7 mouse cellular contexts compared by ENCODE assay signal in the genomic region with DNA sequence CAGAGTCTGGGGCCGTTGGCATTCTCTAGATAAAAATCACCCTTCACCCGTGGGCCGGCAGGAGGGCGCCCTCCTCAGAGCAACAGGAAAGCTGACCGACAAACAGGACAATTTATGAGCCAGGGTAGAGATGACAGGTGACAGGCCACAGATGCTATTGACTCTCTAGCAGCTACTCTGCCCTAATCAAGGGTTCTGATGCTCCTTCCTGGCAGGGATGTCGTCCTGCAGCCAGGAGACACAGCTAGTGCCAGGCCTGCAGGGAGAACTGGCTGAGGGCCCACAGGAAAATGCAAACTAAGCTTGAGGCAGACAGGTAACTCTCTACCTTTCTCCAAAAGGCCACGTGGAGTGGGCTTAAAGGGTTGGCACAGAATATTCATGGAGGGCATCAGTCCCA. TPM values are rescaled to one million over a fixed set of nuclear protein-coding genes. Genes with fewer than 3 reads are reported as not detected.
A peak's percentile ranks its signal among the peaks of the same experiment; 100 is the strongest.
DNase-seq lines count a peak whose midpoint lies in the region; ATAC-seq lines count a peak whose summit lies in the region.

No protein-coding gene starts in this region.

- peaks cover 31% of the 10 kb centered on the region for H3K36me3 ChIP-seq in megakaryocyte, embryonic 14.5 days (replicated peaks; ENCODE audit: low read length)
- H3K36me3 ChIP-seq in hindbrain, embryonic 16.5 days (ENCODE audit: control insufficient read depth, insufficient read depth, low read length): peaks cover under 1% of the 10 kb centered on the region
- peaks cover 8% of the 10 kb centered on the region; the same call in 1 of the 2 replicates for H3K36me3 ChIP-seq in neural tube, embryonic 12.5 days

- H3K9me3 ChIP-seq in megakaryocyte, embryonic 14.5 days: no peaks in the 10 kb centered on the region
- H3K9me3 ChIP-seq in hindbrain, embryonic 16.5 days (ENCODE audit: control insufficient read depth, low read length): no peaks in the 10 kb centered on the region
- no peaks in the 10 kb centered on the region for H3K9me3 ChIP-seq in neural tube, embryonic 12.5 days

- peak overlapping the region; percentile 77 for H3K27ac ChIP-seq in hindbrain, embryonic 16.5 days (ENCODE audit: low read depth, low read length)
- no peak overlapping the region for H3K27ac ChIP-seq in neural tube, embryonic 12.5 days

- peaks cover 25% of the 10 kb centered on the region for H3K27me3 ChIP-seq in megakaryocyte, embryonic 14.5 days (replicated peaks)
- H3K27me3 ChIP-seq in hindbrain, embryonic 16.5 days (replicated peaks; ENCODE audit: control insufficient read depth, insufficient read depth, low read length): 0 out of 2 replicates have a peak, but pooled peaks cover 2% of the 10 kb centered on the region
- peaks cover 18% of the 10 kb centered on the region for H3K27me3 ChIP-seq in neural tube, embryonic 12.5 days (replicated peaks)

- DNase-seq in cerebellum, postnatal 10 days: peak; percentile 77 to 80
- DNase-seq in thymus, postnatal 0 days (ENCODE audit: low spot score): no peak
- DNase-seq in spleen, postnatal 36 days (ENCODE audit: low spot score in 2 of 2): no peak

- no peak for ATAC-seq in megakaryocyte, adult 5-6 weeks (ENCODE audit: poor library complexity, severe bottlenecking)
- ATAC-seq in hindbrain, embryonic 16.5 days: no peak
- ATAC-seq in neural tube, embryonic 12.5 days (ENCODE audit: low FRiP score, low read depth): no peak

- peak overlapping the region; percentile 97 for H3K4me3 ChIP-seq in megakaryocyte, embryonic 14.5 days (replicated peaks)
- peak overlapping the region; percentile 60 for H3K4me3 ChIP-seq in hindbrain, embryonic 16.5 days (ENCODE audit: low read length)
- peak overlapping the region; percentile 66 for H3K4me3 ChIP-seq in neural tube, embryonic 12.5 days

- WGBS in hindbrain, embryonic 16.5 days: 33% methylated on average over 7 of the region's 7 CpGs
- WGBS in neural tube, embryonic 12.5 days: 25% methylated on average over 7 of the region's 7 CpGs

- H3K4me2 ChIP-seq in hindbrain, embryonic 16.5 days (ENCODE audit: low read length): peak overlapping the region; percentile 80
- peak overlapping the region; percentile 93 for H3K4me2 ChIP-seq in neural tube, embryonic 12.5 days (replicated peaks)

- H3K4me1 ChIP-seq in megakaryocyte, embryonic 14.5 days: peaks cover 89% of the 10 kb centered on the region
- peaks cover 31% of the 10 kb centered on the region for H3K4me1 ChIP-seq in hindbrain, embryonic 16.5 days (ENCODE audit: control insufficient read depth, insufficient read depth, low read depth, low read length)
- H3K4me1 ChIP-seq in neural tube, embryonic 12.5 days: peaks cover 41% of the 10 kb centered on the region

- peak overlapping the region; percentile 76 for H3K9ac ChIP-seq in hindbrain, embryonic 16.5 days (ENCODE audit: low read depth, low read length)
- H3K9ac ChIP-seq in neural tube, embryonic 12.5 days: peak overlapping the region; percentile 77

RNA-seq across cellular contexts. Expression of a gene that starts 5.0 kb away (rescaled TPM):
- polyA plus RNA-seq in megakaryocyte, embryonic 14.5 days (2012; ENCODE audit: insufficient read depth, low replicate concordance): 281 and 443 TPM in 2 replicates
- total RNA-seq in megakaryocyte, adult 5-6 weeks (2015): 7.8 and 12.0 TPM in 2 replicates
- total RNA-seq in megakaryocyte, adult 5-6 weeks (2017): 9.0 and 11.6 TPM in 2 replicates
- polyA plus RNA-seq in hindbrain, embryonic 16.5 days (2015; fragmentation: Nextera tagmentation; extraction: Ambion mirVana): 71.5 and 80.7 TPM in 2 replicates
- 65.0 and 69.5 TPM in 2 replicates for polyA plus RNA-seq in neural tube, embryonic 12.5 days (2016; fragmentation: Nextera tagmentation; extraction: Ambion mirVana)
- polyA plus RNA-seq in thymus, postnatal 0 days (2015; fragmentation: Nextera tagmentation; extraction: Ambion mirVana): 138 and 141 TPM in 2 replicates

RNA-seq across cellular contexts. Expression of a gene that starts 31.8 kb away (rescaled TPM):
- 36.9 and 51.1 TPM in 2 replicates for polyA plus RNA-seq in megakaryocyte, embryonic 14.5 days (2012; ENCODE audit: insufficient read depth, low replicate concordance)
- total RNA-seq in megakaryocyte, adult 5-6 weeks (2015): not detected in 2 replicates
- total RNA-seq in megakaryocyte, adult 5-6 weeks (2017): not detected in 2 replicates
- 11.1 and 11.7 TPM in 2 replicates for polyA plus RNA-seq in hindbrain, embryonic 16.5 days (2015; fragmentation: Nextera tagmentation; extraction: Ambion mirVana)
- 2.1 and 2.9 TPM in 2 replicates for polyA plus RNA-seq in neural tube, embryonic 12.5 days (2016; fragmentation: Nextera tagmentation; extraction: Ambion mirVana)
- 0.05 and 0.09 TPM in 2 replicates for polyA plus RNA-seq in thymus, postnatal 0 days (2015; fragmentation: Nextera tagmentation; extraction: Ambion mirVana)

RNA-seq across cellular contexts. Expression of a gene that starts 46.3 kb away (rescaled TPM):
- 0.61 and 10.4 TPM in 2 replicates for polyA plus RNA-seq in megakaryocyte, embryonic 14.5 days (2012; ENCODE audit: insufficient read depth, low replicate concordance)
- total RNA-seq in megakaryocyte, adult 5-6 weeks (2015): 29.2 and 29.6 TPM in 2 replicates
- total RNA-seq in megakaryocyte, adult 5-6 weeks (2017): 27.3 and 33.9 TPM in 2 replicates
- 33.8 and 41.6 TPM in 2 replicates for polyA plus RNA-seq in hindbrain, embryonic 16.5 days (2015; fragmentation: Nextera tagmentation; extraction: Ambion mirVana)
- polyA plus RNA-seq in neural tube, embryonic 12.5 days (2016; fragmentation: Nextera tagmentation; extraction: Ambion mirVana): 50.3 and 56.0 TPM in 2 replicates
- 30.7 and 31.0 TPM in 2 replicates for polyA plus RNA-seq in thymus, postnatal 0 days (2015; fragmentation: Nextera tagmentation; extraction: Ambion mirVana)

Comparison
In these comparisons a context has a peak if more than half of its experiments do, and no peak if none do; other contexts are left out.
1. DNase-seq: peak in cerebellum, postnatal 10 days (2 of 2); none in thymus, postnatal 0 days (single experiment) and spleen, postnatal 36 days (0 of 2).
2. Peak in every context shown above with its lines, with median percentiles within 50 percentile points of each other: H3K4me3 ChIP-seq.